Mouse (Mus musculus) heart, adult 18-20 months (tissue): ENCODE data around the gene Serac1. TPM values are rescaled to one million over a fixed set of nuclear protein-coding genes. Genes with fewer than 3 reads are reported as not detected.
"Not testable (repeated sequence)": the region's sequence is repeated elsewhere in the genome, so short reads cannot be mapped to it uniquely, and the experiment has no call there.

Experiments used
- DNase-seq, 2 experiments: peaks; one replicate each; pipeline ENCODE4 v3.0.0; 2021 to 2022; ENCODE audit warnings: mixed read lengths in 1 of 2
- total RNA-seq, 2 experiments: library from RNA; stranded (reverse); gene quantifications; 2 replicates each; pipeline ENCODE4 v1.2.3; 2021

Gene Serac1
- total RNA-seq, 2 experiments from 2014 or later, result 6.4 to 7.5 TPM

- no peak for DNase-seq
Measured at GRCm38 (mm10) chr17:6066021-6066420, 13.5 kb downstream of the Serac1 start.

GRCm38 (mm10) chr17:6063532-6063931 lies 16.0 kb downstream of the Serac1 start:
- no peak for DNase-seq

GRCm38 (mm10) chr17:6062793-6063192 lies 16.7 kb downstream of the Serac1 start:
- peak in 1 of 2 experiments; percentile 23 for DNase-seq

- DNase-seq, result peak; percentile 12 to 54
Measured at GRCm38 (mm10) chr17:6054934-6055355, 24.6 kb downstream of the Serac1 start.

- no peak for DNase-seq
Measured at GRCm38 (mm10) chr17:6052801-6053200, 26.7 kb downstream of the Serac1 start.

GRCm38 (mm10) chr17:6037507-6037906 lies 42.0 kb downstream of the Serac1 start:
- peak; percentile 20 to 21 for DNase-seq

GRCm38 (mm10) chr17:6036872-6037271 lies 42.7 kb downstream of the Serac1 start:
- DNase-seq, result no peak

GRCm38 (mm10) chr17:6036458-6036857 lies 43.1 kb downstream of the Serac1 start:
- DNase-seq, result no peak

- no peak for DNase-seq
Measured at GRCm38 (mm10) chr17:6035661-6036060, 43.9 kb downstream of the Serac1 start.

GRCm38 (mm10) chr17:6025831-6026230 lies 53.7 kb downstream of the Serac1 start:
- no peak for DNase-seq

- not testable (repeated sequence) for DNase-seq
Measured at GRCm38 (mm10) chr17:6021374-6021789, 58.2 kb downstream of the Serac1 start.

GRCm38 (mm10) chr17:6020636-6021035 lies 58.9 kb downstream of the Serac1 start:
- peak in 1 of 2 experiments; percentile 36 for DNase-seq

GRCm38 (mm10) chr17:6019776-6020175 lies 59.8 kb downstream of the Serac1 start:
- peak in 1 of 2 experiments; percentile 69 for DNase-seq

- no peak for DNase-seq
Measured at GRCm38 (mm10) chr17:6018348-6018747, 61.2 kb downstream of the Serac1 start.

GRCm38 (mm10) chr17:6017268-6017667 lies 62.3 kb downstream of the Serac1 start:
- DNase-seq, result peak in 1 of 2 experiments; percentile 37

- peak; percentile 49 to 67 for DNase-seq
Measured at GRCm38 (mm10) chr17:6016213-6016780, 63.2 kb downstream of the Serac1 start.

- DNase-seq, result no peak
Measured at GRCm38 (mm10) chr17:6014985-6015384, 64.6 kb downstream of the Serac1 start.

- DNase-seq, result no peak
Measured at GRCm38 (mm10) chr17:6013079-6013478, 66.5 kb downstream of the Serac1 start.

GRCm38 (mm10) chr17:6009606-6010005 lies 69.9 kb downstream of the Serac1 start:
- no peak for DNase-seq

GRCm38 (mm10) chr17:6008590-6008989 lies 71.0 kb downstream of the Serac1 start:
- no peak for DNase-seq

- no peak for DNase-seq
Measured at GRCm38 (mm10) chr17:6007902-6008301, 71.6 kb downstream of the Serac1 start.

- DNase-seq, result no peak
Measured at GRCm38 (mm10) chr17:6007101-6007780, 72.3 kb downstream of the Serac1 start.

GRCm38 (mm10) chr17:6005638-6006471 lies 73.7 kb downstream of the Serac1 start:
- DNase-seq, result peak; percentile 87 to 92
